Mouse (Mus musculus) testis, adult 2 months (tissue): ENCODE data around the gene Kif2c.

Source experiments
- CTCF ChIP-seq: fragments of 200-500 bp; IDR thresholded peaks from 2 replicates; pipeline ENCODE4 v1.5.1; 2012; ENCODE audit warnings: low read depth, mild to moderate bottlenecking, inconsistent platforms, low read length, moderate library complexity; ENCODE audit not compliant: control insufficient read depth, insufficient read depth, insufficient replicate concordance
- POLR2A ChIP-seq: fragments of 200-500 bp; IDR thresholded peaks from 2 replicates; pipeline ENCODE4 v1.6.1; 2012; ENCODE audit warnings: low read depth, mild to moderate bottlenecking, inconsistent platforms, low read length, moderate library complexity; ENCODE audit not compliant: control insufficient read depth

- TF ChIP-seq POLR2A (no peak), CTCF (no peak)
Observed at GRCm38 (mm10) chr4:117132794-117133143, 49.7 kb downstream of the Kif2c start.
